Mouse (Mus musculus) ES-Bruce4 (cell line): ENCODE results near the gene Fam183b.
"Not testable (repeated sequence)": the region's sequence is repeated elsewhere in the genome, so short reads cannot be mapped to it uniquely, and the experiment has no call there.

ENCODE experiments used
- CTCF ChIP-seq: IDR thresholded peaks from one replicate; pipeline ENCODE4 v1.8.1; 2011; ENCODE audit warnings: low read depth, low read length
- EP300 ChIP-seq: IDR thresholded peaks from 2 replicates; pipeline ENCODE4 v1.6.1; 2011; ENCODE audit warnings: low read depth, low read length; ENCODE audit not compliant: insufficient read depth
- POLR2A ChIP-seq: IDR thresholded peaks from one replicate; pipeline ENCODE4 v1.8.1; 2011; ENCODE audit warnings: low read length; ENCODE audit not compliant: insufficient read depth

- TF ChIP-seq CTCF, EP300, POLR2A: not testable (repeated sequence)
These were observed 27.2 kb upstream of the Fam183b start, which contains the start of gene Olfr312 for GRCm38 (mm10) chr11:58828937-58829336.
